Mouse (Mus musculus) midbrain, embryonic 14.5 days (tissue): ENCODE measurements around the gene Pld1. TPM values are rescaled to one million over a fixed set of nuclear protein-coding genes. Genes with fewer than 3 reads are reported as not detected.

Experiments
- ATAC-seq: fragments of 200-750 bp; cut with Nextera tagmentation; 2 replicates; pipeline ENCODE4 v1.8.0; 2017; ENCODE audit warnings: moderate number of reproducible peaks, moderate library complexity; ENCODE audit not compliant: low FRiP score, low TSS enrichment
- DNase-seq: peaks from one replicate; pipeline ENCODE4 v3.0.0-alpha.2; 2015
- H3K27ac ChIP-seq: fragments of 300-500 bp; sonication (generic); replicated peaks from 2 replicates; pipeline ENCODE4 v1.5.1; 2014; ENCODE audit warnings: mild to moderate bottlenecking, low read depth, low read length, moderate library complexity
- H3K27me3 ChIP-seq: fragments of 300-500 bp; sonication (generic); 2 replicates; pipeline ENCODE4 v1.6.1; 2014; ENCODE audit warnings: low read length, control low read depth, mixed read lengths; ENCODE audit not compliant: control insufficient read depth, insufficient read depth
- H3K36me3 ChIP-seq: fragments of 300-500 bp; sonication (generic); 2 replicates; pipeline ENCODE4 v1.6.1; 2014; ENCODE audit warnings: low read length, control low read depth; ENCODE audit not compliant: control insufficient read depth, insufficient read depth
- H3K4me1 ChIP-seq: fragments of 300-500 bp; sonication (generic); 2 replicates; pipeline ENCODE4 v1.6.1; 2014; ENCODE audit warnings: mild to moderate bottlenecking, antibody characterized with exemption, low read length, control low read depth; ENCODE audit not compliant: control insufficient read depth, insufficient read depth
- H3K4me2 ChIP-seq: fragments of 300-500 bp; sonication (generic); 2 replicates; pipeline ENCODE4 v1.6.1; 2014; ENCODE audit warnings: mild to moderate bottlenecking, low read length, moderate library complexity
- H3K4me3 ChIP-seq: fragments of 300-500 bp; sonication (generic); replicated peaks from 2 replicates; pipeline ENCODE4 v1.5.1; 2014; ENCODE audit warnings: low read depth, low read length
- H3K9ac ChIP-seq: fragments of 300-500 bp; sonication (generic); replicated peaks from 2 replicates; pipeline ENCODE4 v1.6.1; 2014; ENCODE audit warnings: mild to moderate bottlenecking, low read length, moderate library complexity
- H3K9me3 ChIP-seq: fragments of 300-500 bp; sonication (generic); 2 replicates; pipeline ENCODE4 v1.6.1; 2016; ENCODE audit warnings: low read length, control low read depth, mixed read lengths; ENCODE audit not compliant: control insufficient read depth
- WGBS: fragments of 180-500 bp; shearing (Covaris S2); extraction: QIAGEN DNeasy Blood & Tissue Kit; methylation state at CpG from one replicate; pipeline ENCODE4 v1.1.7; 2014; 5-methylcytosine and 5-hydroxymethylcytosine counted together
- polyA plus RNA-seq: library from polyadenylated mRNA; unstranded; fragments of >200 nt; fragmentation: Nextera tagmentation; extraction: Ambion mirVana; gene quantifications from 2 replicates; pipeline ENCODE4 v1.2.1, GENCODE M21; 2014

Pld1 gene
- polyA plus RNA-seq, 1 experiment from 2014 or later: 5.4 TPM

GRCm38 (mm10) chr3:28038106-28038505 is 99.6 kb downstream of the Pld1 start:
- ATAC-seq (no peak), DNase-seq (no peak)
- H3K27ac ChIP-seq: no peak overlapping the region
- H3K4me2 ChIP-seq: no peak overlapping the region
- no peaks in the 10 kb centered on the region for H3K27me3 ChIP-seq
- 34% methylated on average over 2 of the region's 2 CpGs for WGBS
- H3K9ac ChIP-seq: no peak overlapping the region
- no peaks in the 10 kb centered on the region for H3K4me1 ChIP-seq
- no peak overlapping the region for H3K4me3 ChIP-seq
- H3K36me3 ChIP-seq: no peaks in the 10 kb centered on the region
- no peaks in the 10 kb centered on the region for H3K9me3 ChIP-seq

GRCm38 (mm10) chr3:28039760-28040159 is 101.3 kb downstream of the Pld1 start:
- DNase-seq: no peak
- 34% methylated on average over 1 of the region's 1 CpGs for WGBS

GRCm38 (mm10) chr3:28041236-28041635 is 102.7 kb downstream of the Pld1 start:
- Histone ChIP-seq H3K4me2 (no peak overlapping the region), H3K9ac (no peak overlapping the region), H3K27me3 (no peaks in the 10 kb centered on the region), H3K4me1 (no peaks in the 10 kb centered on the region), H3K27ac (no peak overlapping the region), H3K4me3 (no peak overlapping the region), H3K9me3 (no peaks in the 10 kb centered on the region), H3K36me3 (no peaks in the 10 kb centered on the region)
- DNase-seq: no peak
- no peak for ATAC-seq
- 92% methylated on average over 8 of the region's 8 CpGs for WGBS

More at GRCm38 (mm10) chr3:28039760-28040159, 101.3 kb downstream of the Pld1 start:
- H3K27ac ChIP-seq: no peak overlapping the region
- H3K4me3 ChIP-seq: no peak overlapping the region
- no peaks in the 10 kb centered on the region for H3K27me3 ChIP-seq
- H3K36me3 ChIP-seq: no peaks in the 10 kb centered on the region
- ATAC-seq: no peak
- no peak overlapping the region for H3K9ac ChIP-seq
- H3K4me1 ChIP-seq: no peaks in the 10 kb centered on the region
- no peaks in the 10 kb centered on the region for H3K9me3 ChIP-seq
- no peak overlapping the region for H3K4me2 ChIP-seq

GRCm38 (mm10) chr3:28042366-28042765 is 103.9 kb downstream of the Pld1 start:
- 97% methylated on average over 4 of the region's 4 CpGs for WGBS

GRCm38 (mm10) chr3:28047599-28047998 is 109.1 kb downstream of the Pld1 start:
- no peak for ATAC-seq
- no peak for DNase-seq
- no peaks in the 10 kb centered on the region for H3K27me3 ChIP-seq
- H3K4me3 ChIP-seq: no peak overlapping the region
- no peaks in the 10 kb centered on the region for H3K9me3 ChIP-seq
- no peaks in the 10 kb centered on the region for H3K4me1 ChIP-seq
- no peak overlapping the region for H3K4me2 ChIP-seq
- 78% methylated on average over 5 of the region's 5 CpGs for WGBS
- no peak overlapping the region for H3K27ac ChIP-seq
- no peak overlapping the region for H3K9ac ChIP-seq
- no peaks in the 10 kb centered on the region for H3K36me3 ChIP-seq

More at GRCm38 (mm10) chr3:28042366-28042765, 103.9 kb downstream of the Pld1 start:
- Histone ChIP-seq H3K36me3 (no peaks in the 10 kb centered on the region), H3K4me3 (no peak overlapping the region), H3K4me2 (no peak overlapping the region), H3K9me3 (no peaks in the 10 kb centered on the region), H3K27me3 (no peaks in the 10 kb centered on the region), H3K9ac (no peak overlapping the region), H3K4me1 (no peaks in the 10 kb centered on the region), H3K27ac (no peak overlapping the region)
- DNase-seq: no peak
- no peak for ATAC-seq

GRCm38 (mm10) chr3:28049526-28049925 is 111.0 kb downstream of the Pld1 start:
- no peak for ATAC-seq
- Histone ChIP-seq H3K9me3 (no peaks in the 10 kb centered on the region), H3K4me2 (no peak overlapping the region), H3K9ac (no peak overlapping the region), H3K4me3 (no peak overlapping the region), H3K27me3 (no peaks in the 10 kb centered on the region), H3K4me1 (no peaks in the 10 kb centered on the region), H3K27ac (no peak overlapping the region), H3K36me3 (no peaks in the 10 kb centered on the region)
- DNase-seq: no peak
- WGBS: 95% methylated on average over 2 of the region's 2 CpGs

- Histone ChIP-seq H3K27me3 (no peaks in the 10 kb centered on the region), H3K9me3 (no peaks in the 10 kb centered on the region), H3K36me3 (no peaks in the 10 kb centered on the region), H3K4me1 (no peaks in the 10 kb centered on the region), H3K27ac (no peak overlapping the region), H3K4me3 (no peak overlapping the region), H3K9ac (no peak overlapping the region), H3K4me2 (no peak overlapping the region)
- WGBS: 82% methylated on average over 4 of the region's 4 CpGs
- DNase-seq (no peak), ATAC-seq (no peak)
Observed at GRCm38 (mm10) chr3:28053076-28053475, 114.6 kb downstream of the Pld1 start.

GRCm38 (mm10) chr3:28060713-28061112 is 122.2 kb downstream of the Pld1 start:
- Histone ChIP-seq H3K9ac (no peak overlapping the region), H3K4me3 (no peak overlapping the region), H3K4me1 (no peaks in the 10 kb centered on the region), H3K36me3 (no peaks in the 10 kb centered on the region), H3K27ac (no peak overlapping the region), H3K27me3 (no peaks in the 10 kb centered on the region), H3K9me3 (no peaks in the 10 kb centered on the region), H3K4me2 (no peak overlapping the region)
- 95% methylated on average over 4 of the region's 4 CpGs for WGBS
- DNase-seq (no peak), ATAC-seq (no peak)

GRCm38 (mm10) chr3:28061155-28061554 is 122.7 kb downstream of the Pld1 start:
- H3K9me3 ChIP-seq: no peaks in the 10 kb centered on the region
- ATAC-seq (no peak), DNase-seq (no peak)
- H3K4me3 ChIP-seq: no peak overlapping the region
- H3K4me2 ChIP-seq: no peak overlapping the region
- H3K36me3 ChIP-seq: no peaks in the 10 kb centered on the region
- H3K9ac ChIP-seq: no peak overlapping the region
- no peak overlapping the region for H3K27ac ChIP-seq
- no peaks in the 10 kb centered on the region for H3K27me3 ChIP-seq
- no peaks in the 10 kb centered on the region for H3K4me1 ChIP-seq
